Mouse (Mus musculus): ENCODE results near the gene Plpp1. TPM values are rescaled to one million over a fixed set of nuclear protein-coding genes. Genes with fewer than 3 reads are reported as not detected.

Gene Plpp1
- polyA plus RNA-seq, 1 experiment from 2014 or later, result 68.1 TPM

DNA sequence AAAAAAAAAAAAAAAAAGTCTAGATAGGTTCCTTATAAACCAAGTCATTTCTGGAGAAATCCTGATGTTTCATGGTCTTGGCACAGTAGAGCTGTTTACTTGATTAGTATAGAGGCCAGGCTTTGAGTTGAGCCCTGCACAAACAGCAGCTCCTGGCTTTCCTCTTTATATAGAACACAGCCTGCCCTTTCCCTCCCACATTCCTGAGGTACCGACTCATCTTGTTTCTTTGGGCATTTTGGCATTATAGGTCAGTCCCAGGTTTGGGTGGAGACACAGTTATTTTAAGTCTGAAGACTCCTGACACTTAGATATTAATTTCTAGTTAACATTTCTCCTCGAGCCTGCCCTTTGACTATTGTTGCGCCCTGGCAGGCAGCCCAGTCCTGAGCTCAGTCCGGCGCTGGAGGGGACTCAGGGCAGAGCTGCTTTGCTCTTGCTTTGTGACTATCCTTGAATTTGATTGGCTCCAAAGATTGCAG lies 61.3 kb downstream of the Plpp1 start:
- Histone ChIP-seq H3K9ac (no peak overlapping the region), H3K9me3 (replicated peaks) (no peaks in the 10 kb centered on the region), H3K4me3 (replicated peaks) (no peak overlapping the region), H3K27me3 (no peaks in the 10 kb centered on the region), H3K4me2 (replicated peaks) (no peak overlapping the region), H3K27ac (replicated peaks) (no peak overlapping the region), H3K4me1 (no peaks in the 10 kb centered on the region), H3K36me3 (peaks cover 53% of the 10 kb centered on the region)
- 50% methylated on average over 5 of the region's 5 CpGs for WGBS
- ATAC-seq (ENCODE audit: insufficient number of reproducible peaks, low FRiP score, low TSS enrichment, low read depth), result peak; percentile 60; the same call in 1 of the 2 replicates

DNA sequence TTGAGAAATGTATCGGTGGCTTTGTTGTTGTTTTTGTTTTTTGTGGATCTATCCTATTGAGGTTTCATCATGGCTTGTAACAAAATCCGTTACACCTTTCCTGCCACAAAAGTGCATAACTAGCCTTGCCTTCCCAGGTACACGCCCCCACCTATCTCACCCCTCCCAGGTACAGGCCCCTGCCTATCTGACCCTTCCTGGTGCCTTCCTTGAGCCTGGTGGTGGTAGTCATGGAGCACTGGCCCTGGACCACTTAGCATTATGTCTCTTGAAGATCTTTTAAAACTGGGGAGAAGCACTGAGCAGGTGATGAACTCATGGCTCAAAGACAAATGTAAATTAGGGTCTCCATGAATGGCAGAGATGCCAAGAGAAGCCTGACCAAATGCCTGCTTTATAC lies 61.8 kb downstream of the Plpp1 start:
- Histone ChIP-seq H3K9me3 (replicated peaks) (no peaks in the 10 kb centered on the region), H3K36me3 (peaks cover 51% of the 10 kb centered on the region), H3K9ac (no peak overlapping the region), H3K4me3 (replicated peaks) (no peak overlapping the region), H3K27me3 (no peaks in the 10 kb centered on the region), H3K4me2 (replicated peaks) (no peak overlapping the region), H3K4me1 (no peaks in the 10 kb centered on the region), H3K27ac (replicated peaks) (no peak overlapping the region)
- WGBS, result 75% methylated on average over 3 of the region's 3 CpGs
- ATAC-seq (ENCODE audit: insufficient number of reproducible peaks, low FRiP score, low TSS enrichment, low read depth), result no peak

DNA sequence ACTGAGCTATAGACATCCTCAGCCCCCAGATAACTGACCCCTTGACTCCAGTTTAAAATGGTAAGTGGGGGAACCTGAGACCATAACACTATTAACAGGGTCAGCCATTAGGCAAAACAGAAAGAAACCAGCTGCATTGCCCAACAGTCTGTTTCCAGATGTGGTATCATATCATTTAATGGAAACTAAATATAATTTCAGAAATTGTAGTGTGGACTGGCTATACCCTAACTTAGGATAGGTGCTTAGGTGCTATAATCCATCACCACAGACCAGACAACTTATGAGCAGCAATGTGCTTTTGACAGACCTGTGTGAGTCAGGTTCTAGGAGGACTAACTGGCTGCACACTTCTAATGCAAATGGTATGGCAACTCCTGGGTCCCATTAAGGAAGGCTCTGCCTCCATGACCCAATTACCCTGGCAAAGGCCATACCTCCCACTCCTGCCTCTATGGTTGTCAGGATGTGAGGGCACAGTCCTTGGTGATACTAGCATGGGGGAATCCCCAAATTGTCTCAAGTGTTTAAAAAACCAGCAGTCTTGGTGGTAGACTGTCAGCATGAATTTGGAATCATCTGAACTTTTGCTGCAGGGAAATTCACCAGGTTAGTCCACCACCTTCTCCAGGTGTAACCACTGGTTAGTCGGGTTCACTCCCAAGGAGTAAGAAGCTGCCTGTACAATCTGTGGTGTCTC lies 62.5 kb downstream of the Plpp1 start:
- no peak for ATAC-seq (ENCODE audit: insufficient number of reproducible peaks, low FRiP score, low TSS enrichment, low read depth)

DNA sequence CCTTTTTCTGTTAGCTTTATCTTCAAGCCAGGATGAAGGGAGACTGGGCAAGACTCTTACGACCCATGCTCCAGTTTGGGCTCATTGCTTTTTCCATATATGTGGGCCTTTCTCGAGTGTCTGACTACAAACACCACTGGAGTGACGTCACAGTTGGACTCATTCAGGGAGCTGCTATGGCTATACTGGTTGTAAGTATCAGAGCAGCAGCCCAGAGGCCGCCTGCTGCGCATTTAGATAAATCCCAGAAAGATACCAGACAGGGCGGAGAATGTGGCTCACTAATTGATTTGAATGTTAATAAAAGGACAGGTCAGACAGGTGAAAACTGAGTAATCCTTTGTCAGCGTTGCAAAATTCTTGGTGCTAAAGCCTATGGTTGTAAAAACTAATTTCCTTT lies 66.2 kb downstream of the Plpp1 start:
- Histone ChIP-seq H3K4me2 (replicated peaks) (no peak overlapping the region), H3K4me1 (no peaks in the 10 kb centered on the region), H3K9ac (no peak overlapping the region), H3K9me3 (replicated peaks) (no peaks in the 10 kb centered on the region), H3K27me3 (no peaks in the 10 kb centered on the region), H3K27ac (replicated peaks) (no peak overlapping the region), H3K36me3 (peaks cover 77% of the 10 kb centered on the region), H3K4me3 (replicated peaks) (no peak overlapping the region)
- ATAC-seq (ENCODE audit: insufficient number of reproducible peaks, low FRiP score, low TSS enrichment, low read depth), result no peak
- 86% methylated on average over 7 of the region's 7 CpGs for WGBS

More for the DNA sequence above, 62.5 kb downstream of the Plpp1 start:
- H3K9ac ChIP-seq, result no peak overlapping the region
- H3K36me3 ChIP-seq, result peaks cover 56% of the 10 kb centered on the region
- H3K4me1 ChIP-seq, result no peaks in the 10 kb centered on the region
- H3K9me3 ChIP-seq (replicated peaks), result no peaks in the 10 kb centered on the region
- H3K27ac ChIP-seq (replicated peaks), result no peak overlapping the region
- no peak overlapping the region for H3K4me3 ChIP-seq (replicated peaks)
- 90% methylated on average over 1 of the region's 1 CpGs for WGBS
- no peaks in the 10 kb centered on the region for H3K27me3 ChIP-seq
- no peak overlapping the region for H3K4me2 ChIP-seq (replicated peaks)

DNA sequence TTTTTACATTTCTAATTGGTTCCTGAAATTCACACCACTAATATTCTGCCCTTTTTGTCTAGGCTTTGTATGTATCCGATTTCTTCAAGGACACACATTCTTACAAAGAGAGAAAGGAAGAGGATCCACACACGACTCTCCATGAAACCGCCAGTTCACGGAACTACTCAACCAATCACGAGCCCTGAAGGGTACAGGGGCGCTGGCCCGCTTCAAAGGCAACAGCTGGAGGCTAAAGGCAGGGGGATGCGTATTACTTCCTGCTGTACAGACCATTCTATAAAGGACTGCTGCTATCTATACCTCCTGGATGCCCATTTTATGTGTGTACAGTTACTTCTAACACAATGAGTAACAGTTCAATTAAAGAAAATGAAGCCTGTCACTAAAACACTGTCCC lies 66.8 kb downstream of the Plpp1 start:
- no peak for ATAC-seq (ENCODE audit: insufficient number of reproducible peaks, low FRiP score, low TSS enrichment, low read depth)
- Histone ChIP-seq H3K9me3 (replicated peaks) (no peaks in the 10 kb centered on the region), H3K4me3 (replicated peaks) (no peak overlapping the region), H3K27ac (replicated peaks) (no peak overlapping the region), H3K4me1 (no peaks in the 10 kb centered on the region), H3K4me2 (replicated peaks) (no peak overlapping the region), H3K27me3 (no peaks in the 10 kb centered on the region), H3K36me3 (peaks cover 83% of the 10 kb centered on the region), H3K9ac (no peak overlapping the region)
- WGBS, result 87% methylated on average over 8 of the region's 8 CpGs

DNA sequence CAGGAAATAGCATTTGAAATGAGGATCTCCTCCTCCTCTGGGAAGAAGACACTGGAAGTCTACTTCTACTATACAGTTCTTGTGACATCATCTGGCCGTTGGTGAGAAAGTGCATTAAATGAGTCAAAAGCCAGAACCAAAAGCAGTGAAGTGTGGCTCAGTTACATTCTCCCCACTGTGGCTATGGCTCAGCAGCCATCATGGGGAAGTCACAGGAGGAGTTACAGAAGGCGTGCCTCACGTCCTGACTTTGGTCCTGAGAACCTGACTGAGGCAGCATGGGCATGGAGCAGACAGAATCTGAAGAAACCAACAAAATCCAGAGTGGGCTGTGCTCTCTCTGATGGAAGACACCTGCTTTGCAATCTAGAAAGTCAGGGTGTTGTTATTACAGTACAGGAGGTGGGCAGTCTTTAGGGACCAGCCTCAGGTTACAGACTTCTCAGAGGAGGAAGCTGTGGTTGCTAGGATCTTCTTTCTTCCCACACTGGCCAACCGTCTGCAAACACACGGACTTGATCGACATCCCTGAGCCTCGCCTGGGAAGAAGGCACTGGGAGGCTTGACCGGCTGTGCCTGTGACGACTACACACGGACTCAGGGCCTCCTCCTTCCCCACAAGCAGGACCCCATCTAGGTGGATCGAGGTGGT lies 69.6 kb downstream of the Plpp1 start:
- Histone ChIP-seq H3K9me3 (replicated peaks) (no peaks in the 10 kb centered on the region), H3K27me3 (no peaks in the 10 kb centered on the region), H3K4me3 (replicated peaks) (no peak overlapping the region), H3K36me3 (peaks cover 83% of the 10 kb centered on the region), H3K27ac (replicated peaks) (no peak overlapping the region), H3K9ac (no peak overlapping the region), H3K4me1 (no peaks in the 10 kb centered on the region), H3K4me2 (replicated peaks) (no peak overlapping the region)
- no peak for ATAC-seq (ENCODE audit: insufficient number of reproducible peaks, low FRiP score, low TSS enrichment, low read depth)
- 68% methylated on average over 11 of the region's 11 CpGs for WGBS

DNA sequence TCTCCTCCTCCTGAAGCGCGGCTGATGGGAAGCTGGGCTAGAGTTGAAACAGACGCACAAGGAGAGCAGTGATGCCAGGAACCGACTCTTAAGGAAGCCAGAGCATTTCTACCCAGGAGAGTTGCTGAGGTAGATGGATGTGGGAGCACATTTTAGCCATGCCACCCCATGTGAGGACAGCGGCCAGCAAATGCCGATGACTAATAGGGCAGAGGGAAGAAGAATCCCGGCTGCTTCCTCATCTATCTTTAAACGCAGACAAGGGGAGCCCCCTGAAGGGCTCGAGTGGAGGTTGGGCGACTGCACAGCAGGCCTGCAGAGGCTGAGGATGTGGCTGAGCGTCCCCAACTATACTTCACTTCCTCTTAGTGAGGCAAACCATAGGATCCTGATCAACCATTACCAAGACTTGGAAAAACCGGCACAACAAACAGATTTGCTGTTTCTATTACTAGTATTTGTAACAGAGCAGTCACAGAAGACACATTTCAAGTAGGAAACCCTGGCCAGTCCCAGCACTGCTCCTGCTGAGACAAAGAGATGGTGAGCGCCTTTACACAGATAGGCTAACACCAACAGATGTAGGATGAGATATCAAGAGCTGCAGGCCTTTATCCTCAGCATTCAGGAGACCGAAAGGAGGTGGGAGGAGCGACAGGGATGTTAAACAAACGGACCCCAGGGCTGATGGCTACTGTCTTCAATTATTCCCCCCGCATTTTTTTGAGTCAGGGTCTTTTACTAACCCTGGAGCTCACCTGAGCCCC lies 71.1 kb downstream of the Plpp1 start:
- H3K36me3 ChIP-seq, result peaks cover 75% of the 10 kb centered on the region
- no peaks in the 10 kb centered on the region for H3K9me3 ChIP-seq (replicated peaks)
- no peak for ATAC-seq (ENCODE audit: insufficient number of reproducible peaks, low FRiP score, low TSS enrichment, low read depth)
- no peak overlapping the region for H3K9ac ChIP-seq
- H3K4me2 ChIP-seq (replicated peaks), result no peak overlapping the region
- H3K4me3 ChIP-seq (replicated peaks), result no peak overlapping the region
- WGBS, result 79% methylated on average over 17 of the region's 17 CpGs
- no peaks in the 10 kb centered on the region for H3K27me3 ChIP-seq
- no peak overlapping the region for H3K27ac ChIP-seq (replicated peaks)
- no peaks in the 10 kb centered on the region for H3K4me1 ChIP-seq

DNA sequence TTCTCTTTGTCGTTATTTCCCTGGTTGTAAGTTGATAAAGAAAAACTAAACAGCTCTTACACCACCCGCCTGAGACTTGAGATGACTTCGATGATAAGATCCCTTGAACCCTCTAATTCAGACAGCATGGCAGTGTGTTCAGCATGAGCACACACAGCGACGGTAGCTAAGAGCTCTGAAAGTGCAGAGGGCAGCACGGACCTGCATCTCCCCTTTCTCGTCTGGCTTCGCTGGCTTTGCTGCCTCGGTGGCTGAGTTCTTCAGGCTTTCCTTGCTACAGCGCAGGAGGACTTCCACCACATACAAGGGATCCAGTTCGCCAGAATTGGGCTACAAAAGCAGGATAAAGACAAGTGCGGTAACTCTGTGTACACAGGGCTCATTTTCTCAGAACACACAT lies 86.6 kb downstream of the Plpp1 start:
- Histone ChIP-seq H3K27me3 (no peaks in the 10 kb centered on the region), H3K4me3 (replicated peaks) (no peak overlapping the region), H3K36me3 (peaks cover 67% of the 10 kb centered on the region), H3K9me3 (replicated peaks) (no peaks in the 10 kb centered on the region), H3K4me1 (no peaks in the 10 kb centered on the region), H3K27ac (replicated peaks) (no peak overlapping the region), H3K9ac (no peak overlapping the region), H3K4me2 (replicated peaks) (no peak overlapping the region)
- no peak for ATAC-seq (ENCODE audit: insufficient number of reproducible peaks, low FRiP score, low TSS enrichment, low read depth)
- 89% methylated on average over 12 of the region's 12 CpGs for WGBS

DNA sequence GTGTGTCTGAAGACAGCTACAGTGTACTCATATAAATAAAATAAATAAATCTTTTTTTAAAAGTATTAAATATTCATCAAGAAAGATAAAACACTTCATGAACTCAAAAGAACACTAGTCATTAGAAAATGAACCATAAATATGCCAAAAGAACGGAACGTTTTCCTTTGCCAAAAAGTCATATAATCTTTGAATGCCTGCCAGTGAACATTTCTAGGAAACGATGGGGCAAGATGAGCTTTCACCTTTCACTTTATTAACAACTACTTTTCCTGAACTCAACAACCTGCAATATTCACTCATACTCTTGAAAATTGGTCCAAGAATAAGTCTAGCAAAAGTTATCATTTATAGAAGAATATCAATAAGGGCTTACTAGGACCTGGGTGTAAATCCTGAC lies 101.6 kb downstream of the Plpp1 start:
- no peaks in the 10 kb centered on the region for H3K4me1 ChIP-seq
- 93% methylated on average over 3 of the region's 3 CpGs for WGBS

DNA sequence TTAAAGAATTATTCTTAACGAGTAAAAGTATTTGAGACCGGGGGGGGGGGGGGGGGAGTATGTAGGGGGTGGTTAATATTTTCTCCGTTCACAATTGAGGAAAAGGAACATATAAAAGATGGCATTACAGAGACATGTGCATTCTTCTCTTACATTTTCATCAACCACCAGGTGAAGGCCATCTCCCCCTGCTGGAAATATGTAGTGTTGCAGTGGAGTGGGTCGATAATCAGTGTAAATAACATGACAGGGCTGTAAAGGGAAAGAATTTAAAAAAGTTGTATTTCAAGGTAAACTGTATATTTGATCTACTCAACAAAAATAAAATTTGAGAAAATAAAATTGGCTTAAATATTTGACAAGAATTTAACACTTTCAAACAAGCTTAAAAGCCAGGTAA lies 109.1 kb downstream of the Plpp1 start:
- ATAC-seq (ENCODE audit: insufficient number of reproducible peaks, low FRiP score, low TSS enrichment, low read depth), result no peak
- Histone ChIP-seq H3K4me1 (no peaks in the 10 kb centered on the region), H3K9ac (no peak overlapping the region), H3K27ac (replicated peaks) (no peak overlapping the region), H3K4me3 (replicated peaks) (no peak overlapping the region), H3K27me3 (no peaks in the 10 kb centered on the region), H3K4me2 (replicated peaks) (no peak overlapping the region), H3K36me3 (peaks cover 32% of the 10 kb centered on the region), H3K9me3 (replicated peaks) (no peaks in the 10 kb centered on the region)
- 58% methylated on average over 4 of the region's 4 CpGs for WGBS

More for the DNA sequence above, 101.6 kb downstream of the Plpp1 start:
- H3K9ac ChIP-seq, result no peak overlapping the region
- no peak overlapping the region for H3K27ac ChIP-seq (replicated peaks)
- ATAC-seq (ENCODE audit: insufficient number of reproducible peaks, low FRiP score, low TSS enrichment, low read depth), result no peak
- peaks cover 53% of the 10 kb centered on the region for H3K36me3 ChIP-seq
- no peak overlapping the region for H3K4me3 ChIP-seq (replicated peaks)
- no peaks in the 10 kb centered on the region for H3K9me3 ChIP-seq (replicated peaks)
- no peak overlapping the region for H3K4me2 ChIP-seq (replicated peaks)
- no peaks in the 10 kb centered on the region for H3K27me3 ChIP-seq

DNA sequence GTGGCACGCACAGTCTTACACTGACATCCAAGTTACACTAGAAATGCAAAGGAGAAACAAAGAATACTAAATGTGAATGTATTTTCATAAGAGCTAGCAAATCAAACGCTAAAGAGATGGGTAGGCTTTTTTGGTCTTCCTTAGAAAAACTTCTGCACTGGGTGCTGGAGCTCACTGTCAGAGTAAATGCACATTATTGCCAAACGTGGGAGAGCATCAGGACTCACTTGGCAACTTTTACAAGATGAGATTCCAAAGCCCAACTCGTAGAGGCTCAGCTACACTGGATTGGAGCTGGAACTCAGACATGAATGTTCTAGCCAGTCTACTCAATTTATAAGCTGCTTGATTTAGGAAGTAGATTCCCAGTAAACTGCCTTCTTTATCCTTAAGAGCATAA lies 109.8 kb downstream of the Plpp1 start:
- 86% methylated on average over 4 of the region's 4 CpGs for WGBS
- Histone ChIP-seq H3K4me1 (no peaks in the 10 kb centered on the region), H3K36me3 (peaks cover 29% of the 10 kb centered on the region)

More for the DNA sequence above, 109.8 kb downstream of the Plpp1 start:
- Histone ChIP-seq H3K9me3 (replicated peaks) (no peaks in the 10 kb centered on the region), H3K27me3 (no peaks in the 10 kb centered on the region), H3K27ac (replicated peaks) (no peak overlapping the region), H3K4me3 (replicated peaks) (no peak overlapping the region), H3K9ac (no peak overlapping the region), H3K4me2 (replicated peaks) (no peak overlapping the region)
- no peak for ATAC-seq (ENCODE audit: insufficient number of reproducible peaks, low FRiP score, low TSS enrichment, low read depth)
